In genomic region chrX:6581181-6581580, GRCm38 (mm10) we compare ENCODE assay signal across 26 mouse cellular contexts.
DNase-seq lines count a peak whose midpoint lies in the region; ATAC-seq and TF ChIP-seq lines count a peak whose summit lies in the region.
"Had no signal": no experiment of that assay in that cellular context is flagged by ENCODE, and none has a peak within 500 bp of the region (broad histone marks: within the 10 kb centered on the region; RNA-seq: fewer than 3 reads in every experiment).

No protein-coding gene starts in this region.

- 60% methylated on average over 1 of the region's 1 CpGs for WGBS in heart, embryonic 12.5 days
- WGBS in kidney, adult 2 months = 43% methylated on average over 1 of the region's 1 CpGs

- H3K27me3 ChIP-seq in heart, embryonic 12.5 days (replicated peaks) = no peaks in the 10 kb centered on the region
- H3K27me3 ChIP-seq in kidney, adult 2 months (replicated peaks; ENCODE audit: control insufficient read depth, insufficient read depth, low read length) = no peaks in the 10 kb centered on the region
- H3K27me3 ChIP-seq: embryonic facial prominence, embryonic 15.5 days; forebrain, embryonic 12.5 days; hindbrain, embryonic 15.5 days; limb, embryonic 13.5 days; lung, embryonic 15.5 days; midbrain, embryonic 12.5 days had no signal

- peaks cover 22% of the 10 kb centered on the region for H3K36me3 ChIP-seq in heart, embryonic 12.5 days
- H3K36me3 ChIP-seq in kidney, adult 2 months (ENCODE audit: control insufficient read depth, insufficient read depth, low read length) = no peaks in the 10 kb centered on the region
- H3K36me3 ChIP-seq: embryonic facial prominence, embryonic 15.5 days; forebrain, embryonic 12.5 days; hindbrain, embryonic 15.5 days; midbrain, embryonic 12.5 days had no signal

- DNase-seq in heart, adult 11 months = peak; percentile 94
- peak; percentile 31 for DNase-seq in kidney, adult 2 months
- no peak for DNase-seq in kidney, adult 18-20 months
- DNase-seq in NIH3T3 (ENCODE audit: low read depth) = peak; percentile 2
- peak; percentile 12 for DNase-seq in adipocyte (ENCODE audit: low spot score)
- DNase-seq in embryo, embryonic 10 days (ENCODE audit: low spot score) = no peak
- DNase-seq: adrenal gland, adult 8-10 months; cerebellum, adult 11-12 months; cerebellum, adult 9-11 months; kidney, adult 9 months; right cerebral cortex, postnatal 14 days; thymus, postnatal 4 days had no signal

- no peak overlapping the region for H3K9ac ChIP-seq in heart, embryonic 12.5 days
- H3K9ac ChIP-seq: embryonic facial prominence, embryonic 15.5 days; forebrain, embryonic 12.5 days; hindbrain, embryonic 15.5 days; limb, embryonic 13.5 days; lung, embryonic 15.5 days; midbrain, embryonic 12.5 days had no signal

- no peak overlapping the region for H3K27ac ChIP-seq in heart, embryonic 12.5 days (ENCODE audit: poor library complexity, severe bottlenecking)
- no peak overlapping the region for H3K27ac ChIP-seq in kidney, adult 2 months (ENCODE audit: insufficient read depth, low read depth, low read length)
- H3K27ac ChIP-seq: embryonic facial prominence, embryonic 15.5 days; forebrain, embryonic 12.5 days; hindbrain, embryonic 10.5 days; hindbrain, embryonic 15.5 days; layer of hippocampus, adult 2 months; limb, embryonic 13.5 days; lung, embryonic 15.5 days; midbrain, embryonic 12.5 days had no signal

- no peaks in the 10 kb centered on the region for H3K9me3 ChIP-seq in heart, embryonic 12.5 days (replicated peaks)
- H3K9me3 ChIP-seq: embryonic facial prominence, embryonic 15.5 days; forebrain, embryonic 12.5 days; hindbrain, embryonic 10.5 days; hindbrain, embryonic 15.5 days; limb, embryonic 13.5 days; lung, embryonic 15.5 days; megakaryocyte, embryonic 14.5 days; midbrain, embryonic 12.5 days had no signal

- H3K4me2 ChIP-seq in heart, embryonic 12.5 days = no peak overlapping the region
- H3K4me2 ChIP-seq: embryonic facial prominence, embryonic 15.5 days; forebrain, embryonic 12.5 days; hindbrain, embryonic 15.5 days; limb, embryonic 13.5 days; liver, embryonic 11.5 days; lung, embryonic 15.5 days; midbrain, embryonic 12.5 days had no signal

- no peaks in the 10 kb centered on the region for H3K4me1 ChIP-seq in heart, embryonic 12.5 days (replicated peaks)
- peaks cover 2% of the 10 kb centered on the region; the same call in 1 of the 2 replicates for H3K4me1 ChIP-seq in kidney, adult 2 months (ENCODE audit: control insufficient read depth, insufficient read depth, low read length)
- H3K4me1 ChIP-seq: embryonic facial prominence, embryonic 15.5 days; forebrain, embryonic 12.5 days; hindbrain, embryonic 10.5 days; hindbrain, embryonic 15.5 days; limb, embryonic 13.5 days; lung, embryonic 15.5 days; midbrain, embryonic 12.5 days had no signal

- no peak for ATAC-seq in heart, embryonic 12.5 days (ENCODE audit: insufficient number of reproducible peaks, low FRiP score)
- ATAC-seq in inflammation-experienced regulatory T-cells, adult 6 months = no peak
- ATAC-seq: activated CD4-positive, CD25-positive, alpha-beta regulatory T cell, adult 4 months; CD4-positive, CD25-positive, alpha-beta regulatory T cell, adult 4 months had no signal

- TF ChIP-seq CTCF in kidney, adult 2 months (conservative IDR thresholded peaks at IDR 0.05; ENCODE audit: insufficient read depth, insufficient read length, low read depth, low read length) = no peak

- no peak overlapping the region for H3K4me3 ChIP-seq in heart, embryonic 12.5 days
- H3K4me3 ChIP-seq in kidney, adult 2 months (ENCODE audit: insufficient read depth, low read depth, low read length) = no peak overlapping the region
- H3K4me3 ChIP-seq: embryonic facial prominence, embryonic 15.5 days; forebrain, embryonic 12.5 days; hindbrain, embryonic 10.5 days; hindbrain, embryonic 15.5 days; layer of hippocampus, adult 2 months; limb, embryonic 13.5 days; lung, embryonic 15.5 days; megakaryocyte, embryonic 14.5 days; midbrain, embryonic 12.5 days had no signal

- no peak for TF ChIP-seq POLR2A in kidney, adult 2 months (IDR thresholded peaks at IDR 0.05; ENCODE audit: low read depth, low read length)

Comparison
In these comparisons a context has a peak if more than half of its experiments do, and no peak if none do; other contexts are left out.
1. DNase-seq: peak in heart, adult 11 months (single experiment), kidney, adult 2 months (single experiment), NIH3T3 (single experiment) and adipocyte (single experiment); none in kidney, adult 18-20 months (single experiment) and embryo, embryonic 10 days (single experiment).